Mouse (Mus musculus) hindbrain, embryonic 11.5 days (tissue): Measurements from ENCODE around the gene Crcp. TPM values are rescaled to one million over a fixed set of nuclear protein-coding genes. Genes with fewer than 3 reads are reported as not detected.
A peak's percentile ranks its signal among the peaks of the same experiment; 100 is the strongest.

ENCODE experiments used
- ATAC-seq: fragments of 200-750 bp; cut with Nextera tagmentation; 2 replicates; pipeline ENCODE4 v1.8.0; 2017; ENCODE audit warnings: mild to moderate bottlenecking, moderate TSS enrichment, moderate library complexity; ENCODE audit not compliant: low FRiP score
- DNase-seq: peaks from one replicate; pipeline ENCODE4 v3.0.0-alpha.2; 2015; ENCODE audit warnings: low spot score
- H3K27ac ChIP-seq: fragments of 300-500 bp; sonication (generic); 2 replicates; pipeline ENCODE4 v1.5.1; 2014; ENCODE audit warnings: mild to moderate bottlenecking, low read depth, low read length
- H3K27me3 ChIP-seq: fragments of 300-500 bp; sonication (generic); 2 replicates; pipeline ENCODE4 v1.6.1; 2014; ENCODE audit warnings: mild to moderate bottlenecking, low read length, moderate library complexity, mixed read lengths; ENCODE audit not compliant: control insufficient read depth, insufficient read depth
- H3K36me3 ChIP-seq: fragments of 300-500 bp; sonication (generic); 2 replicates; pipeline ENCODE4 v1.6.1; 2014; ENCODE audit warnings: mild to moderate bottlenecking, low read length, moderate library complexity, mixed read lengths; ENCODE audit not compliant: control insufficient read depth, insufficient read depth
- H3K4me1 ChIP-seq: fragments of 300-500 bp; sonication (generic); replicated peaks from 2 replicates; pipeline ENCODE4 v1.6.1; 2014; ENCODE audit warnings: low read length, mixed read lengths; ENCODE audit not compliant: control insufficient read depth, insufficient read depth
- H3K4me2 ChIP-seq: fragments of 300-500 bp; sonication (generic); replicated peaks from 2 replicates; pipeline ENCODE4 v1.6.1; 2014; ENCODE audit warnings: mild to moderate bottlenecking, low read depth, low read length
- H3K4me3 ChIP-seq: fragments of 300-500 bp; sonication (generic); 2 replicates; pipeline ENCODE4 v1.5.1; 2014; ENCODE audit warnings: low read depth, low read length
- H3K9ac ChIP-seq: fragments of 300-500 bp; sonication (generic); 2 replicates; pipeline ENCODE4 v1.6.1; 2014; ENCODE audit warnings: low read depth, low read length
- H3K9me3 ChIP-seq: fragments of 300-500 bp; sonication (generic); 2 replicates; pipeline ENCODE4 v1.6.1; 2016; ENCODE audit warnings: low read length; ENCODE audit not compliant: control insufficient read depth
- WGBS: fragments of 180-500 bp; shearing (Covaris S2); extraction: QIAGEN DNeasy Blood & Tissue Kit; methylation state at CpG from one replicate; pipeline ENCODE4 v1.1.7; 2014; 5-methylcytosine and 5-hydroxymethylcytosine counted together
- polyA plus RNA-seq: library from polyadenylated mRNA; unstranded; fragments of >200 nt; fragmentation: Nextera tagmentation; extraction: Ambion mirVana; gene quantifications from 2 replicates; pipeline ENCODE4 v1.2.1, GENCODE M21; 2014

The Crcp gene
- polyA plus RNA-seq, 1 experiment from 2014 or later = 42.2 TPM

DNA sequence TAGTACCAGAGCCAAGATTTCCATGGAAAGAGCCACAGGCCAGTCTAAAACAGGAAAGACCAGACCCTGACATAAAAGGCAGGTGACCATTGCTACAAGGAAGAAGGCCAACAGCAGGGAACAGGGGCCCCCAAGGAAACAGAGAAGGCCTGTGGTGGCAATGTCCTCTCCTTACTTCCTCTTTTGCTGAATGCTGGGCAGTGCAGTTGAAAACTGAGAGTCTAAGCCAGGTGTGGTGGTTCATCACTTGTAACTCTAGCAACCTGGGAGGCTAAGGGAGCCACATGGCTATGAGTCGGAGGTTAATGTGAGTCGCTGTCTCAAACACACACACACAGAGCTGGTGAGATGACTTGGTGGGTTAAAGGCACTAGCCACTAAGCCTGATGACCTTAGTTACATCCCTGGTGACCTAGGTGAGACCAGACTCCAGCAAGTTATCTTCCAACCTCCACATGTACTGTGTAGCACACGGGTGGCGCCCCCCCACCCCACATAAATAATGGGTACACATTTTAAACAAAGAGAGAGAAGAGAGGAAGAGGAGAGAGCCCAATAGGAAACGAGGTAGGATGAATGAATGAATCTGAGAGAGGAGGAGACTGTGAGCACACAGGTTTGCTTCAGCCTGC lies 27.6 kb upstream of the Crcp start:
- Histone ChIP-seq H3K27me3 (no peaks in the 10 kb centered on the region), H3K4me1 (no peaks in the 10 kb centered on the region; the same call in 1 of the 2 replicates), H3K36me3 (no peaks in the 10 kb centered on the region), H3K4me2 (no peak overlapping the region; the same call in 1 of the 2 replicates), H3K9me3 (no peaks in the 10 kb centered on the region), H3K9ac (no peak overlapping the region), H3K4me3 (no peak overlapping the region; the same call in 1 of the 2 replicates), H3K27ac (no peak overlapping the region)
- no peak for ATAC-seq
- DNase-seq = no peak
- WGBS = 73% methylated on average over 5 of the region's 5 CpGs

DNA sequence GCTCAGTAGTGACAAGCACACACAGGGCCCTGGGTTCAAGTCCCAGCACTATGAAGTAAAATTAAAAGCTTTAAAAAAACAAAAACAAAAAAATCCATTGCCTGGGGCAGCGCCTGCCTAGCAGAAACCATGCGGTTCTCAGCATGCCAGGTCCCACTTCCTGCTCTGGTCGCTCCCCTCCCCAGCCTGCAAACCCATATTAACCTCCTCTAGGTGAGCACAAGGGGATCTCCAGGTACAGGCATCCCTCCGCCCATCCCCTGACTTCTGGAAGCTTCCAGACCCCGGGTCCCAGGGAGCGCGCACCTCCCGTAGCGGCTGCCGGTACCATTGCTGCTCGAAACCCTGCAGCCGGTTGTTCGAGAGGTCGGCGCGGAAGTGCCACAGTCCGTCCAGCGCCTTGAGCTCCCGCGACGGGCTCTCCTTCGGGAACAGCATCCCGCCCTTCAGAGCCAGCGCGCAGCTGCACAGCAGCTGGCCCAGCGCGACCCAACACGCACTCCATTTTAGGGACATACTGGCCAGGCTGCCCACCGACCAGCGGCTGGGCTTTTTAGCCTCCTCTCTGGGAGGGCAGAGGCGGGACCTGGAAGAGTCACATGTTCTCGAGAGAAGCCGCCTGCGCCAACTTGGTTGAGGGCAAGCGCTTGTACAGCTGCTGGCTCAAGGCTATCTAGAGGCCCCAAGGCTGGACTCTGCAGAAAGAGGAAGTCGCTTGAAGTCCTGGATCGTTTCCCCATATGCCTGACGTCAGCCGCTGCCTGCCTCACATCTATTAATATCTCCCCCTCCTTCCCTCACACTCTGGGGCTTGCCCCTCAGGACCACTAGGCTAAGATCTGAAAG lies 26.6 kb upstream of the Crcp start, which contains the start of gene Gusb:
Gusb (minus strand) TSS at position 749 of the 846 bp plus-strand sequence.
- H3K27me3 ChIP-seq = no peaks in the 10 kb centered on the region
- peak; percentile 79 for DNase-seq
- no peaks in the 10 kb centered on the region; the same call in 1 of the 2 replicates for H3K4me1 ChIP-seq
- H3K4me3 ChIP-seq = peak within 1 kb of the TSS; percentile 42
- H3K36me3 ChIP-seq = no peaks in the 10 kb centered on the region
- ATAC-seq = peak; percentile 88
- 2% methylated on average over 39 of the region's 39 CpGs for WGBS
- no peak within 1 kb of the TSS for H3K27ac ChIP-seq
- peak within 1 kb of the TSS; percentile 62 for H3K9ac ChIP-seq
- H3K9me3 ChIP-seq = no peaks in the 10 kb centered on the region
- peak within 1 kb of the TSS; percentile 44 for H3K4me2 ChIP-seq

GRCm38 (mm10) chr5:130003229-130003628 lies 25.9 kb upstream of the Crcp start:
- Histone ChIP-seq H3K9me3 (no peaks in the 10 kb centered on the region), H3K27ac (no peak overlapping the region), H3K36me3 (no peaks in the 10 kb centered on the region), H3K27me3 (no peaks in the 10 kb centered on the region), H3K9ac (no peak overlapping the region; the same call in 1 of the 2 replicates), H3K4me3 (no peak overlapping the region), H3K4me2 (peak overlapping the region; percentile 44), H3K4me1 (no peaks in the 10 kb centered on the region; the same call in 1 of the 2 replicates)
- WGBS = 60% methylated on average over 7 of the region's 7 CpGs
- DNase-seq (peak; percentile 31), ATAC-seq (no peak)

- no peak overlapping the region for H3K9ac ChIP-seq
- no peak overlapping the region for H3K4me3 ChIP-seq
- H3K36me3 ChIP-seq = no peaks in the 10 kb centered on the region
- no peaks in the 10 kb centered on the region for H3K27me3 ChIP-seq
- H3K27ac ChIP-seq = no peak overlapping the region
- ATAC-seq = no peak
- no peak overlapping the region for H3K4me2 ChIP-seq
- DNase-seq = no peak
- H3K4me1 ChIP-seq = no peaks in the 10 kb centered on the region; the same call in 1 of the 2 replicates
- no peaks in the 10 kb centered on the region for H3K9me3 ChIP-seq
- 95% methylated on average over 1 of the region's 1 CpGs for WGBS
These were observed 21.7 kb upstream of the Crcp start for GRCm38 (mm10) chr5:130007344-130007743.

DNA sequence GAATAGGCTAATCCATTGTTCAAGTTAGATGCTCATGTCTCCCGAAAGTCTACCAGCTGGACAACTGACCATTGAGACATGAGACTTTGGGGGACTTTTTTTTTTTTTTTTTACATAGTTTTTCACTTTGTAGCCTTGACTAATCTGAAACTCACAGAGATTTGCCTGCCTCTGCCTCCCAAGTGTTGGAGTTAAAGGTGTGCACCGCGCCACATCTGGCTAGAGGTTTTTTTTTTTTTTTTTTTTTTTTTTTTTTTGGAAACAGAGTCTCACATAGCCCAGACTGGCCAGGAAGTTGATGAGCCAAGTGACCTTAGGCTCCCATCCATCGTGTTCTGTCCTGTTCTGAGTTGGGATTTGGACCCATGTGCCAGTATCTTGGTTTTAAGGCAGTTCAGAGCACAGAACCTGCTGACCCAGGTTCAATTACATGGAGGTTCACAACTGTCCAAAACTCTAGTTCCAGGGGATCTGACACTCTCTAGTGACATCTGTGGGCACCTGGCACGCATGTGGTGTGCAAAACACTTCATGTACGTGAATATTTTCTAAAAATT lies 21.0 kb upstream of the Crcp start:
- H3K9me3 ChIP-seq = no peaks in the 10 kb centered on the region
- no peak for DNase-seq
- no peak for ATAC-seq
- no peaks in the 10 kb centered on the region for H3K36me3 ChIP-seq
- H3K4me3 ChIP-seq = no peak overlapping the region
- no peak overlapping the region for H3K27ac ChIP-seq
- no peaks in the 10 kb centered on the region for H3K27me3 ChIP-seq
- 86% methylated on average over 6 of the region's 6 CpGs for WGBS
- no peak overlapping the region for H3K9ac ChIP-seq
- no peak overlapping the region for H3K4me2 ChIP-seq
- H3K4me1 ChIP-seq = no peaks in the 10 kb centered on the region

DNA sequence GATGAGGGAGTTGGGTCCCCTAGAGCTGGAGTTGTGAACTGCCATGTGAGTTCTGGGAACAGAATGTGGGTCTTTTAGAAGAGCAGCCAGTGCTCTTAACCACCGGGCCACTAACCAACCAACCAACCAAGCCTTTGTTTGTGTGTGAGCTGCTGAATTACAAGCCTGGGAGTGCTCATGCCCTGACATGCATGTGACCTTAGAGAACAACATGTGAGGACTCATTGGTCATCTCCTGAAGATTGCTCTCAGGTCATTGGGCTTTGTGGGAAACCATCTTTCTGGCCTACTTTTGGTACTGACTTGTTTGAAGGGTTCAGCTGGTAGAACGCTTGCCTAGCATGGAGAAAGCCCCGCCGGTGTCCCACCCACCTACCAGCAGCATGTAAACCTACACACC lies 19.3 kb upstream of the Crcp start:
- Histone ChIP-seq H3K27ac (no peak overlapping the region), H3K4me1 (no peaks in the 10 kb centered on the region), H3K9me3 (no peaks in the 10 kb centered on the region), H3K9ac (no peak overlapping the region), H3K27me3 (no peaks in the 10 kb centered on the region), H3K36me3 (no peaks in the 10 kb centered on the region), H3K4me3 (no peak overlapping the region), H3K4me2 (no peak overlapping the region)
- 98% methylated on average over 4 of the region's 4 CpGs for WGBS
- no peak for ATAC-seq
- no peak for DNase-seq

DNA sequence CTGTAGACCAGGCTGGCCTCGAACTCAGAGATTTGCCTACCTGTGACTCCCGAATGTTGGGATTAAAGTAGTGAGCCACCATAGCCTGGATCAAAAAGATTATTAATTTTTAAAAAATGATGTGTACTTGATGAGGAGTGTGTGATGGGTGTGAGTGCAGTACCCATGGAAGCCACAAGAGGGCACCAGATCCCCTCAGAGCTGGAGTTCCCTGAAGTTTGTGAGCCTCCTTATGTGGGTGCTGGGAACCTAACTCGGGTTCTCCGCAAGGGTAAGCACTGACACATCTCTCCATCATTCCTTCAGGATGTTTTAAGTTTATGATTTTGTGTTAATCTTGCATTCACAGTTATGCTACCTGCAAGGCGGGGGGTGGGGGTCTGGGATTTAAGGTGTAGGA lies 18.1 kb upstream of the Crcp start:
- DNase-seq (no peak), ATAC-seq (no peak)
- Histone ChIP-seq H3K4me3 (no peak overlapping the region), H3K9me3 (no peaks in the 10 kb centered on the region), H3K4me1 (no peaks in the 10 kb centered on the region), H3K36me3 (0 out of 2 replicates have a peak, but pooled peaks cover 5% of the 10 kb centered on the region), H3K27me3 (no peaks in the 10 kb centered on the region), H3K27ac (no peak overlapping the region), H3K9ac (no peak overlapping the region), H3K4me2 (no peak overlapping the region)
- WGBS = 94% methylated on average over 5 of the region's 5 CpGs

- Histone ChIP-seq H3K36me3 (0 out of 2 replicates have a peak, but pooled peaks cover 5% of the 10 kb centered on the region), H3K9ac (no peak overlapping the region), H3K4me3 (no peak overlapping the region), H3K27me3 (no peaks in the 10 kb centered on the region), H3K27ac (no peak overlapping the region), H3K4me1 (no peaks in the 10 kb centered on the region), H3K9me3 (no peaks in the 10 kb centered on the region), H3K4me2 (no peak overlapping the region)
- WGBS = 96% methylated on average over 3 of the region's 3 CpGs
- DNase-seq (no peak), ATAC-seq (no peak)
These were observed 14.0 kb upstream of the Crcp start for GRCm38 (mm10) chr5:130015104-130015503.
